Mouse (Mus musculus): ENCODE measurements around the gene Pdia5. TPM values are rescaled to one million over a fixed set of nuclear protein-coding genes. Genes with fewer than 3 reads are reported as not detected.
A peak's percentile ranks its signal among the peaks of the same experiment; 100 is the strongest.

Gene Pdia5
- total RNA-seq, 2 experiments from 2014 or later = 1.7 to 1.9 TPM

- DNase-seq = peak; percentile 87 to 89
- intact Hi-C loops (cut with DNase I) = no loop called here
Measured at GRCm38 (mm10) chr16:35363150-35364062, 127.3 kb downstream of the Pdia5 start, which contains the start of gene Sec22a. Gene Sec22a (minus strand): TSS chr16:35363918.

- intact Hi-C loops (cut with DNase I) = no loop called here
Measured at GRCm38 (mm10) chr16:35362221-35362620, 128.5 kb downstream of the Pdia5 start.

GRCm38 (mm10) chr16:35360593-35360992 is 130.1 kb downstream of the Pdia5 start:
- intact Hi-C loops (cut with DNase I) = no loop called here
- peak in 1 of 2 experiments; percentile 23 for DNase-seq

More at GRCm38 (mm10) chr16:35362221-35362620, 128.5 kb downstream of the Pdia5 start:
- no peak for DNase-seq

GRCm38 (mm10) chr16:35357449-35357848 is 133.2 kb downstream of the Pdia5 start:
- intact Hi-C loops (cut with DNase I) = no loop called here
- no peak for DNase-seq

Small RNA genes lying within 50 kb of the gene (microRNA-seq; reads per million reads assigned to microRNA genes)
- gene Gm25548 = 0 reads per million in 2 experiments

Other genes with a start within 250 kb of the Pdia5 start
- gene Sec22a, start 127.0 kb downstream of the Pdia5 start, total RNA-seq (2021) = 1 to 10 TPM; 4.0 to 6.1 TPM
- gene Sema5b, start 50.3 kb upstream of the Pdia5 start, total RNA-seq (2021) = under 1 TPM; 0.44 to 0.56 TPM